Mouse (Mus musculus): Measurements from ENCODE around the gene Pdzph1. TPM values are rescaled to one million over a fixed set of nuclear protein-coding genes. Genes with fewer than 3 reads are reported as not detected.
A peak's percentile ranks its signal among the peaks of the same experiment; 100 is the strongest.

Gene Pdzph1
- total RNA-seq, 1 experiment: 0.13 TPM

GRCm38 (mm10) chr17:58922821-58923220, 68.4 kb downstream of the Pdzph1 start:
- H3K4me1 ChIP-seq (ENCODE audit: control insufficient read depth in 2 of 2, insufficient read depth in 2 of 2, low read length in 2 of 2, poor library complexity in 1 of 2): no peaks in the 10 kb centered on the region
- in situ Hi-C loops (cut with MboI; ENCODE audit: low sequenced_read_pairs in 2 of 2, unreplicated experiment in 2 of 2): loop anchor here (25.0 kb wide), 2 partner anchors 336 to 1161 kb away; partner anchors contain the start of gene Cntnap5c (in 1 of the 2)
- TF ChIP-seq ZC3H11A (IDR thresholded peaks at IDR 0.05; ENCODE audit: borderline replicate concordance, low read depth, low read length) (no peak), MAFK (IDR thresholded peaks at IDR 0.05; ENCODE audit: insufficient read depth, low read depth, low read length) (no peak), HCFC1 (IDR thresholded peaks at IDR 0.05; ENCODE audit: borderline replicate concordance, insufficient read depth, low read length) (no peak), CHD2 (IDR thresholded peaks at IDR 0.05; ENCODE audit: low read depth, low read length) (no peak), ZNF384 (IDR thresholded peaks at IDR 0.05; ENCODE audit: low read depth, low read length) (no peak)

GRCm38 (mm10) chr17:58919927-58920326, 71.2 kb downstream of the Pdzph1 start:
- Histone ChIP-seq H3K4me1 (ENCODE audit: control insufficient read depth in 2 of 2, insufficient read depth in 2 of 2, low read length in 2 of 2, poor library complexity in 1 of 2) (no peaks in the 10 kb centered on the region), H3K4me3 (ENCODE audit: insufficient read depth in 1 of 2, low read depth in 1 of 2, low read length in 2 of 2, poor library complexity in 1 of 2, severe bottlenecking in 1 of 2) (no peak overlapping the region), H3K9me3 (ENCODE audit: control insufficient read depth, insufficient read depth, low read depth, low read length) (no peaks in the 10 kb centered on the region), H3K27ac (ENCODE audit: insufficient read depth, low read depth, low read length, poor library complexity, severe bottlenecking) (no peak overlapping the region), H3K36me3 (ENCODE audit: control insufficient read depth, insufficient read depth, low read length, poor library complexity, severe bottlenecking) (no peaks in the 10 kb centered on the region), H3K9ac (ENCODE audit: insufficient read depth, low read depth, low read length, poor library complexity, severe bottlenecking) (no peak overlapping the region)
- TF ChIP-seq MAFK (IDR thresholded peaks at IDR 0.05; ENCODE audit: insufficient read depth, low read depth, low read length): no peak
- no peak for TF ChIP-seq HCFC1 (IDR thresholded peaks at IDR 0.05; ENCODE audit: borderline replicate concordance, insufficient read depth, low read length)
- no peak for TF ChIP-seq ZC3H11A (IDR thresholded peaks at IDR 0.05; ENCODE audit: borderline replicate concordance, low read depth, low read length)
- TF ChIP-seq ZNF384 (IDR thresholded peaks at IDR 0.05; ENCODE audit: low read depth, low read length): no peak
- no peak for TF ChIP-seq CHD2 (IDR thresholded peaks at IDR 0.05; ENCODE audit: low read depth, low read length)
- in situ Hi-C loops (cut with MboI; ENCODE audit: low sequenced_read_pairs in 2 of 2, unreplicated experiment in 2 of 2): loop anchor here (25.0 kb wide), 2 partner anchors 333 to 1158 kb away; partner anchors contain the start of gene Cntnap5c (in 1 of the 2)
- DNase-seq (ENCODE audit: low read depth, low spot score): no peak

More at GRCm38 (mm10) chr17:58922821-58923220, 68.4 kb downstream of the Pdzph1 start:
- no peak for DNase-seq (ENCODE audit: low read depth, low spot score)
- Histone ChIP-seq H3K36me3 (ENCODE audit: control insufficient read depth, insufficient read depth, low read length, poor library complexity, severe bottlenecking) (no peaks in the 10 kb centered on the region), H3K4me3 (ENCODE audit: insufficient read depth in 1 of 2, low read depth in 1 of 2, low read length in 2 of 2, poor library complexity in 1 of 2, severe bottlenecking in 1 of 2) (no peak overlapping the region), H3K27ac (ENCODE audit: insufficient read depth, low read depth, low read length, poor library complexity, severe bottlenecking) (no peak overlapping the region), H3K9me3 (ENCODE audit: control insufficient read depth, insufficient read depth, low read depth, low read length) (no peaks in the 10 kb centered on the region), H3K9ac (ENCODE audit: insufficient read depth, low read depth, low read length, poor library complexity, severe bottlenecking) (no peak overlapping the region)

DNA sequence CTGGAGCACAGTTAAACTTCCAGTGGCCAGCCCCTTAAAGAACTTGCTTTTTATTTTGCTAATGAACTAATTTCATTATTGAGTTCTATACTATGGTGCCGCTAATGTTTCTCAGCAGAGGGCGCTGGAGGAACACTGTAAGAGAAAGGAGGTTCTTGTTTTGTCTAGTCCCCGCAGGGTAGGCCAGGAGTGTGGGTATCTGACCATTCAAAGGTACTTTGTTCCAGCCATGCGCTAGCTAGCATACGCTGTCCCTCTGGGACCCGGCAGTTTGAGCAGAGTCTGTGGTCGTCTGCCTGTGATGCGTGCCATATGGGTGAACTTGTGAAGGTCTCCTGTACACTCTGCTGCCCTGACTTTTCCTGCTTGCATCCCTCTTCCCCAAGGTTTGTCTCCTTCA, 72.1 kb downstream of the Pdzph1 start:
- no peak overlapping the region for H3K27ac ChIP-seq (ENCODE audit: insufficient read depth, low read depth, low read length, poor library complexity, severe bottlenecking)
- H3K9ac ChIP-seq (ENCODE audit: insufficient read depth, low read depth, low read length, poor library complexity, severe bottlenecking): no peak overlapping the region
- no peaks in the 10 kb centered on the region for H3K36me3 ChIP-seq (ENCODE audit: control insufficient read depth, insufficient read depth, low read length, poor library complexity, severe bottlenecking)
- peak; percentile 55 for DNase-seq (ENCODE audit: low read depth, low spot score)
- H3K4me3 ChIP-seq (ENCODE audit: insufficient read depth in 1 of 2, low read depth in 1 of 2, low read length in 2 of 2, poor library complexity in 1 of 2, severe bottlenecking in 1 of 2): no peak overlapping the region
- no peaks in the 10 kb centered on the region for H3K4me1 ChIP-seq (ENCODE audit: control insufficient read depth in 2 of 2, insufficient read depth in 2 of 2, low read length in 2 of 2, poor library complexity in 1 of 2)
- in situ Hi-C loops (cut with MboI; ENCODE audit: low sequenced_read_pairs in 2 of 2, unreplicated experiment in 2 of 2): loop anchor here (25.0 kb wide), 2 partner anchors 332 to 1157 kb away; partner anchors contain the start of gene Cntnap5c (in 1 of the 2)
- TF ChIP-seq ZNF384 (IDR thresholded peaks at IDR 0.05; ENCODE audit: low read depth, low read length) (no peak), CHD2 (IDR thresholded peaks at IDR 0.05; ENCODE audit: low read depth, low read length) (no peak), MAFK (IDR thresholded peaks at IDR 0.05; ENCODE audit: insufficient read depth, low read depth, low read length) (no peak)
- H3K9me3 ChIP-seq (ENCODE audit: control insufficient read depth, insufficient read depth, low read depth, low read length): no peaks in the 10 kb centered on the region

DNA sequence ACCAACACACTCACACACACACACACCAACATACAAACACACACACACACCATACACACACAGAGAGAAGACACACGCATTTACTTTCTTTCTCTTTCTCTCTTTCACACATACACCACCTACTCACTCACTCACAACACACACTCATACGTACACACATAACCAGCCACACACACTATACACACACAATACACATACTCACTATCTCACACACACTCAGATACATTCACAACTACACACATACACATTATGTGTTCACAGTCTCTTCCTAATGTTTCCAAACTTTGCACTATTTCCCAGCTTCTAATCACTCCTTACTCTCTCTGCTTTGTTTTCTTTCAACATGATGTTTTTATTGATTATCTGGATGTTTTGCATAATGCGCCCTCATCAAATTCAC, 72.6 kb downstream of the Pdzph1 start:
- no peak for DNase-seq (ENCODE audit: low read depth, low spot score)
- in situ Hi-C loops (cut with MboI; ENCODE audit: low sequenced_read_pairs in 2 of 2, unreplicated experiment in 2 of 2): loop anchor here (25.0 kb wide), 2 partner anchors 331 to 1156 kb away; partner anchors contain the start of gene Cntnap5c (in 1 of the 2)
- H3K4me3 ChIP-seq (ENCODE audit: insufficient read depth in 1 of 2, low read depth in 1 of 2, low read length in 2 of 2, poor library complexity in 1 of 2, severe bottlenecking in 1 of 2): no peak overlapping the region
- H3K27ac ChIP-seq (ENCODE audit: insufficient read depth, low read depth, low read length, poor library complexity, severe bottlenecking): no peak overlapping the region
- TF ChIP-seq MAFK (IDR thresholded peaks at IDR 0.05; ENCODE audit: insufficient read depth, low read depth, low read length) (no peak), HCFC1 (IDR thresholded peaks at IDR 0.05; ENCODE audit: borderline replicate concordance, insufficient read depth, low read length) (no peak), CHD2 (IDR thresholded peaks at IDR 0.05; ENCODE audit: low read depth, low read length) (no peak), ZNF384 (IDR thresholded peaks at IDR 0.05; ENCODE audit: low read depth, low read length) (no peak), ZC3H11A (IDR thresholded peaks at IDR 0.05; ENCODE audit: borderline replicate concordance, low read depth, low read length) (no peak)
- no peak overlapping the region for H3K9ac ChIP-seq (ENCODE audit: insufficient read depth, low read depth, low read length, poor library complexity, severe bottlenecking)
- H3K36me3 ChIP-seq (ENCODE audit: control insufficient read depth, insufficient read depth, low read length, poor library complexity, severe bottlenecking): no peaks in the 10 kb centered on the region
- no peaks in the 10 kb centered on the region for H3K4me1 ChIP-seq (ENCODE audit: control insufficient read depth in 2 of 2, insufficient read depth in 2 of 2, low read length in 2 of 2, poor library complexity in 1 of 2)
- no peaks in the 10 kb centered on the region for H3K9me3 ChIP-seq (ENCODE audit: control insufficient read depth, insufficient read depth, low read depth, low read length)
